Mouse (Mus musculus) common myeloid progenitor, adult 5-6 weeks (primary cell): ENCODE measurements at regions not wholly inside any gene's neighbourhood (a gene's known extent, or its start where the extent isn't known, plus 50 kb on each side); places are given as distances from the start of the nearest gene placed in this dataset.

Experiments
- ATAC-seq: replicated peaks from 2 replicates; pipeline ENCODE4 v1.8.0; 2016; ENCODE audit warnings: low read depth, mild to moderate bottlenecking, moderate TSS enrichment, inconsistent platforms; ENCODE audit not compliant: poor library complexity, severe bottlenecking

DNA sequence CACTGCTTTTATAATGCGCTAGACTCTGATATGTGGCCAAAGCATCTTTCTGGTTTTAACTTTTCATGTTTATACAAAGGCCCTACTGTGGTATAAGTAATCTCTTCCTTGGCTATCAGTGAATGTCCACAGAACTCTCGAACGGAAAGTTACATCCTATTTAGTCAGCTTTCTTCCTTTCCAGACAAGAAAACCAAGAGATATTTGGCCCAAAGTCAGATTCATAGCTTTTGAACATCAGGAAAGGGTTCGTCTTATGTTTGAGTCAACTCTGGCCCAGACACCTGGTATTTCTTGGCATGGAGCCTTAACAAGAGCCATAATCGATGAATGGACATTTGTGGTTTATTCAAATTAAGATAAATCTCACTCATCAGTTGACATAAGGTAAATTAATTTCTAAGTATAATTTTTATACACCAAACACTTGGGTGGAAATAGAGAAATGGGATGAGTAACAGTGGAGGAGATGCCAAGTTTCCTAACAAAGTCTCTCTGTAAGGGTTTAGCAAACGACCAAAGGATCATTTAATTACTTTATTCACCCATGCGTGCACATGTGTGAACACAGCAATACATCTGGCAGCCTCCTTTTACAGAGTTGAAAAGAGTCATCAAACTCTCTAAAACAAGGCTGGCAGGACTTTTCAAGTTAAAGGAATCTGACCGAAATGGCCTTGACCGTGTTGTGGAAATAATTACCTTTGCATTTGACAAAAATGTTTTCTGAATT, 287.2 kb upstream of the Rbms1 start:
- no peak for ATAC-seq

DNA sequence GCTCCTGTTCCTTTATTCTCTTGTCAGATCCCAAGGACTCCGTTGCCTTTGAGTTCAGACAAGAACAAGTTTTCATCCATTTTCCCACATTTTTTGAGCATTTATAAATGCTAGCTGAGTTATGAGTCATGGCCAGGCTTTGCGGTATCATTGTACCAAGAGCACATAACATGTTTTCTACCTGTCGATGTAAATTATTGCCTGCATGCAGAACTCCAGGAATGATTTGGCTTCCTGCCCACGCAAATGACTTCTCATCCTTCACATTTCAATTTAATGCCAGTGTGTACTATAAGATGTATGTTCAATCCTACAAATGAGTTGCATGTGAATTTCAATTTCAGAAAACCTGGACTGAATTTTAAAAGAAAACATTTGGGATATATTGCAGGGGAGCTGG, 285.0 kb upstream of the Rbms1 start:
- ATAC-seq, result no peak

- no peak for ATAC-seq
Measured at GRCm38 (mm10) chr2:61247336-61247735, 284.3 kb upstream of the Rbms1 start.

GRCm38 (mm10) chr2:61246691-61247258, 283.8 kb upstream of the Rbms1 start:
- ATAC-seq, result no peak

DNA sequence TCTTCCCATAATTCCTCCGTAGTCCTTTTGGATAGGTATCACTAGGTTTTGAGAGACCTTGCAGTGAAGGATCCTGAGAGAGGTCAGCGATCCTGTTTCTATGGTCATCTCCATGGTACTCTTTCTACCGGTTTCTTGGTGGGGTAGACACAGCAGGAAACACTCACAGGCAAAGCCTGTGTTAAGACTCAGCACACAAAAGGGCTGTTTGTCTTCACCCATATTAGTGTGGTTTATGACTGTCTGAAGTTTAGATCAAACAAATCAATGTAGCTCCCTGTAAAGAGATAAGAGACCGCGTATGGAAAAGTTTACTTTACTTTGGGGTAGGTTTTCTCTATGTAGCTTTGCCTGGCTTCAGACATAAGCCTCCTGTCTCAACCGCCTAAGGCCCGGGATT, 282.5 kb upstream of the Rbms1 start:
- no peak for ATAC-seq

DNA sequence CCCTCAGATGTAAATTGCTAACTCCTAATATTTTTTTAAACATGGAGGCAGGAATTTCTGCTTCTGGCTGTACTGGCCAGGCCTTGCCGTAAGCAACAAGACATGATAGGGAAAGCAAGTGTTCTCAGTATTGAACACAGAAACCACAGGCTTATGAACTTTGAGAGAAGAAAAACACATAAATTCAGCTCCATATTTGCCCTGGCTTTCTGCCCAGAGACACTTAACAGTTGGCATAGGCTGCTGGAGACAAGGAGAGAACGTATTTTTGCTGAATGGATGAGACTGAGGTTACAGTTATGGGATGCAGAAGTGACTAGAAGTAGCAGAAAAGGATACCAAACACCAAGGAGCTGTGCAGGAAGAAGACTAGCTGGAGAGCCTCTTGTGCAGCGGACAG, 258.7 kb upstream of the Rbms1 start:
- ATAC-seq, result no peak

- ATAC-seq, result no peak
Measured at GRCm38 (mm10) chr2:61221157-61221556, 258.2 kb upstream of the Rbms1 start.

GRCm38 (mm10) chr2:61213951-61214350, 251.0 kb upstream of the Rbms1 start:
- no peak for ATAC-seq

DNA sequence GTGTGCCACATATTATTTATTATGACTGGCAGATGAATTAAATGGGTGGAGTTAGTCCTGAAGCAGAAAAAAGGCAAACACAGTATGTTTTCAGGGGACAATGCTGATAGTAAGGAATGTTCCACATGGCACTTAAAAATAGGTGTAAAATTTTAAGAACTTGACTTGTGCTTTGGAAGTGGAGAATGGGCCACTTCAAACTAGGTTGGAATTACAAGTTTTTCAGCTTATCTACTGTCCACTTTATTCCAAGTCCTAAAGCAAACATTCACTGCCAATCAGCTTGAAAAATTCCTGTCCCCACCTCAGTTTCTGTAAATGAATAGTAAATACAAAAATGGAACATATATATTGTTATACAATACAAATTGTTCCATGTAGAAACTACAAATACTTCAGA, 238.4 kb upstream of the Rbms1 start:
- ATAC-seq, result no peak

GRCm38 (mm10) chr2:61193976-61194375, 231.0 kb upstream of the Rbms1 start:
- no peak for ATAC-seq

GRCm38 (mm10) chr2:61182424-61182979, 219.5 kb upstream of the Rbms1 start:
- no peak for ATAC-seq

- no peak for ATAC-seq
Measured at GRCm38 (mm10) chr2:61177801-61178200, 214.8 kb upstream of the Rbms1 start.

DNA sequence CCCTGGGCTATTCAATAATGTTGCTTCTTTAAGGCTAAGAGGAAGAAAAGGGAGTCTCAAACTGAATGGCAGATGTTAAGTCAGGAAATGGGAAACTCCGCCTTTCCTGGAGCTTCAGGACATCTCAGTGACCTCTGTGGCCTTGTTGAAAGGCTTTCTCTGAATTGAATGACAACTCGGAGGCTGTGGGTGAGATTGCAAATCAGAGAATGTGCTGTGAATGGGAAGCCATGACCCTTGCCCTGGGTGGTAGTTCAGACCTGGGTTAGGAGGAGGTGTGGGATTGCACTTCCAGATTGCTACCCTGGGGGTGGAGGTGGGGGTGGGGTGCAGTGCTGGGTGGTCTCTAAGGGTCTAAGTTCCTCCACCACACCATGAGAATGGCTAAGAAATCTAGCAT, 213.8 kb upstream of the Rbms1 start:
- no peak for ATAC-seq

- ATAC-seq, result no peak
Measured at GRCm38 (mm10) chr2:61173581-61173980, 210.6 kb upstream of the Rbms1 start.

- no peak for ATAC-seq
Measured at GRCm38 (mm10) chr2:61161336-61161735, 198.3 kb upstream of the Rbms1 start.

DNA sequence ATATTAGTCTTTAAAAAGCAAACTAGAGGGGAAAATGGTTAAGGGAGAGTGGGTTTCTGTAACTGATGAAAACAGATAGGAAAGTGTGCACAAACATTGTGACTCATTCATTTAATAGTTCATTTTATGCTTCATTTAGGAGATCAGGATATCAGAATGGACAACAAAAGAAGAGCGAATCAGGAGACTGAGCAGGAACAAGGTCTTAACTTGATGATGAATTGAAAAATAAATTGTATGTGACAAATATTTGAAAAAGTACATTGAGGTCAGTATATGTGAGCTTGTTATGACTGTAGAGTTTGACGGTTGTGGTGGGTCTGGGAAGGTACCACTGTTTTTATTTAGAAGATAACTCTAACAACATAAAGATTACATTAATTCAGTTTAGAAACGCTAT, 196.8 kb upstream of the Rbms1 start:
- no peak for ATAC-seq

- ATAC-seq, result peak; percentile 48
Measured at GRCm38 (mm10) chr2:61138998-61139631, 176.1 kb upstream of the Rbms1 start.

- no peak for ATAC-seq
Measured at GRCm38 (mm10) chr2:61138625-61138997, 175.6 kb upstream of the Rbms1 start.

GRCm38 (mm10) chr2:61137378-61137777, 174.4 kb upstream of the Rbms1 start:
- ATAC-seq, result peak; percentile 64

DNA sequence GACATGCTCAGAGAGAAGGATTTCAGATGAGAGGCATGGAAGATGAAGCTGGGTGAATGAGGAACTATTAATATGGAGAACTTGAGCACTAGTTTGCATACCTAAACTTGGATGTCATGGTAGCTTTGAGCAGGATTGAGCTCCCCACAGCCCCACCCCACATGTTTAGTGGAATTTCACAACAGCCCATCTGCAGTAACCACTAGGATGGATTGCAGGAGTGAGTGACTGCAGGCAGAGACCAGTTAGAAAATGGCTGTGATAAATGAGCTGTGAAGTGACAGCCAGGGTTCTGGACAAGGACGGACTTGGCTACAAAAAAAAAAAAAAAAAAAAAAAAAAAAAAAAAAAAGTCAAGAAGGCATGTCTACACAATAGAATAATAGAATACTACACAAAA, 173.9 kb upstream of the Rbms1 start:
- ATAC-seq, result peak; percentile 66

- no peak for ATAC-seq
Measured at GRCm38 (mm10) chr2:61123046-61123806, 160.2 kb upstream of the Rbms1 start.
